In the genomic region with DNA sequence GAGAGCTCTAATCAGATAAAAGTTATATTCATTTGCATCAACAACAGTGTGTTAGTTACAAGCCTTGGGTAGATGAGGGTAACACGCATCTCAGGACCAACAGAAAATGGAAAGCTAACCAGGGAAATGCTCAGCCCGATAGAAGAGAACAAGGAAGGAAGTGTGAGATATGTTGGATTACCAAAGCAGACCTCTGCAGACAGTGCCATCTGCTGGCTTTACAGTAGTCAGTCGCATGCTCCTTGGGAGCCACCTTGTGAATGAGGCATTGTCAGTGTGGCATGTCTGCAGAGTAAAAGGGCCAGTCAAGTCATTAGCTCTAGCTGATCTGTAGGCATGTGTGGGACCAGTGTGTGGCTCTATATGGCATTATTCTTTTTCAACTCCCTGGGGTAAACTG, we compare ENCODE assay signal across 8 mouse cellular contexts.
DNase-seq lines count a peak whose midpoint lies in the region; ATAC-seq and TF ChIP-seq lines count a peak whose summit lies in the region.

No protein-coding gene starts in this region.

- no peaks in the 10 kb centered on the region for H3K36me3 ChIP-seq in kidney, embryonic 16.5 days (ENCODE audit: insufficient read depth, low read length)
- H3K36me3 ChIP-seq in embryonic facial prominence, embryonic 14.5 days (ENCODE audit: control insufficient read depth, insufficient read depth, low read length), result no peaks in the 10 kb centered on the region
- H3K36me3 ChIP-seq in kidney, postnatal 0 days (ENCODE audit: insufficient read depth, low read length), result no peaks in the 10 kb centered on the region
- H3K36me3 ChIP-seq in lung, postnatal 0 days (ENCODE audit: insufficient read depth, low read length), result no peaks in the 10 kb centered on the region
- H3K36me3 ChIP-seq in splenic B cell, adult 2 months (ENCODE audit: control insufficient read depth, insufficient read depth, low read length, poor library complexity, severe bottlenecking), result no peaks in the 10 kb centered on the region

- WGBS in kidney, embryonic 16.5 days, result 28% methylated on average over 3 of the region's 3 CpGs
- WGBS in embryonic facial prominence, embryonic 14.5 days, result 20% methylated on average over 3 of the region's 3 CpGs
- 31% methylated on average over 3 of the region's 3 CpGs for WGBS in kidney, postnatal 0 days
- 21% methylated on average over 3 of the region's 3 CpGs for WGBS in lung, postnatal 0 days

- H3K27ac ChIP-seq in kidney, embryonic 16.5 days (ENCODE audit: low read length), result no peak overlapping the region
- H3K27ac ChIP-seq in embryonic facial prominence, embryonic 14.5 days (replicated peaks; ENCODE audit: low read depth, low read length), result no peak overlapping the region
- H3K27ac ChIP-seq in kidney, postnatal 0 days, result no peak overlapping the region
- H3K27ac ChIP-seq in lung, postnatal 0 days (ENCODE audit: low read length), result no peak overlapping the region

- peak; percentile 77 for TF ChIP-seq CTCF in kidney, postnatal 0 days (IDR thresholded peaks at IDR 0.05; ENCODE audit: low read depth)
- TF ChIP-seq CTCF in lung, postnatal 0 days (IDR thresholded peaks at IDR 0.05), result peak; percentile 78

- no peak overlapping the region for H3K9ac ChIP-seq in kidney, embryonic 16.5 days (replicated peaks; ENCODE audit: low read length)
- H3K9ac ChIP-seq in embryonic facial prominence, embryonic 14.5 days (ENCODE audit: low read depth, low read length), result no peak overlapping the region
- H3K9ac ChIP-seq in kidney, postnatal 0 days (ENCODE audit: low read depth, low read length), result no peak overlapping the region
- H3K9ac ChIP-seq in lung, postnatal 0 days (replicated peaks; ENCODE audit: low read depth), result no peak overlapping the region

- ATAC-seq in kidney, embryonic 16.5 days (ENCODE audit: low FRiP score, low TSS enrichment), result no peak
- ATAC-seq in embryonic facial prominence, embryonic 14.5 days (ENCODE audit: low read depth), result no peak
- no peak for ATAC-seq in kidney, postnatal 0 days (replicated peaks; ENCODE audit: low FRiP score, low read depth)
- no peak; the same call in 1 of the 2 replicates for ATAC-seq in lung, postnatal 0 days

- no peak overlapping the region for H3K4me3 ChIP-seq in kidney, embryonic 16.5 days (ENCODE audit: low read length)
- no peak overlapping the region for H3K4me3 ChIP-seq in embryonic facial prominence, embryonic 14.5 days (ENCODE audit: low read depth, low read length)
- H3K4me3 ChIP-seq in kidney, postnatal 0 days (replicated peaks; ENCODE audit: low read depth, low read length), result no peak overlapping the region
- H3K4me3 ChIP-seq in lung, postnatal 0 days (ENCODE audit: low read depth, low read length), result no peak overlapping the region

- H3K9me3 ChIP-seq in kidney, embryonic 16.5 days (ENCODE audit: low read length), result no peaks in the 10 kb centered on the region
- H3K9me3 ChIP-seq in embryonic facial prominence, embryonic 14.5 days (ENCODE audit: control insufficient read depth, low read length), result no peaks in the 10 kb centered on the region
- no peaks in the 10 kb centered on the region for H3K9me3 ChIP-seq in kidney, postnatal 0 days (replicated peaks; ENCODE audit: low read length)
- H3K9me3 ChIP-seq in lung, postnatal 0 days (ENCODE audit: low read length), result no peaks in the 10 kb centered on the region

- no peak for TF ChIP-seq EP300 in lung, postnatal 0 days (IDR thresholded peaks at IDR 0.05)

- no peaks in the 10 kb centered on the region for H3K27me3 ChIP-seq in kidney, embryonic 16.5 days (ENCODE audit: insufficient read depth, low read length)
- H3K27me3 ChIP-seq in embryonic facial prominence, embryonic 14.5 days (replicated peaks; ENCODE audit: control insufficient read depth, insufficient read depth, low read length), result no peaks in the 10 kb centered on the region
- H3K27me3 ChIP-seq in kidney, postnatal 0 days (ENCODE audit: insufficient read depth, low read length), result no peaks in the 10 kb centered on the region
- H3K27me3 ChIP-seq in lung, postnatal 0 days (replicated peaks; ENCODE audit: insufficient read depth, low read length), result no peaks in the 10 kb centered on the region
- H3K27me3 ChIP-seq in splenic B cell, adult 2 months (ENCODE audit: control insufficient read depth, insufficient read depth, low read length, poor library complexity, severe bottlenecking), result no peaks in the 10 kb centered on the region

- no peak overlapping the region for H3K4me2 ChIP-seq in kidney, embryonic 16.5 days (replicated peaks; ENCODE audit: low read depth, low read length)
- H3K4me2 ChIP-seq in embryonic facial prominence, embryonic 14.5 days (ENCODE audit: low read depth, low read length), result no peak overlapping the region
- no peak overlapping the region for H3K4me2 ChIP-seq in kidney, postnatal 0 days (ENCODE audit: low read length)
- H3K4me2 ChIP-seq in lung, postnatal 0 days (replicated peaks; ENCODE audit: low read depth, low read length), result no peak overlapping the region

- DNase-seq in kidney, adult 18-20 months, result peak; percentile 18
- peak; percentile 50 for DNase-seq in adrenal gland, postnatal 10 days
- peak; percentile 57 for DNase-seq in embryonic facial prominence, embryonic 14.5 days (ENCODE audit: low spot score)
- DNase-seq in kidney, postnatal 0 days (ENCODE audit: low spot score), result peak; percentile 71
- DNase-seq in lung, postnatal 0 days (ENCODE audit: low spot score), result peak; percentile 55
- peak; percentile 8 for DNase-seq in splenic B cell, adult 2 months (ENCODE audit: low read depth, low spot score)
- DNase-seq in B cell, adult 2 months, result no peak

- no peaks in the 10 kb centered on the region for H3K4me1 ChIP-seq in kidney, embryonic 16.5 days (ENCODE audit: insufficient read depth, low read length)
- no peaks in the 10 kb centered on the region for H3K4me1 ChIP-seq in embryonic facial prominence, embryonic 14.5 days (ENCODE audit: control insufficient read depth, insufficient read depth, low read length)
- no peaks in the 10 kb centered on the region for H3K4me1 ChIP-seq in kidney, postnatal 0 days (replicated peaks; ENCODE audit: insufficient read depth, low read length)
- H3K4me1 ChIP-seq in lung, postnatal 0 days (ENCODE audit: insufficient read depth, low read depth, low read length), result no peaks in the 10 kb centered on the region

Comparison
In these comparisons a context has a peak if more than half of its experiments do, and no peak if none do; other contexts are left out.
1. DNase-seq: peak in kidney, adult 18-20 months (single experiment), adrenal gland, postnatal 10 days (single experiment), embryonic facial prominence, embryonic 14.5 days (single experiment), kidney, postnatal 0 days (single experiment), lung, postnatal 0 days (single experiment) and splenic B cell, adult 2 months (single experiment); none in B cell, adult 2 months (0 of 2).